Mouse (Mus musculus): ENCODE measurements around the gene Chmp2b. TPM values are rescaled to one million over a fixed set of nuclear protein-coding genes. Genes with fewer than 3 reads are reported as not detected.

Gene Chmp2b
- polyA plus RNA-seq, 1 experiment = 82.2 TPM

DNA sequence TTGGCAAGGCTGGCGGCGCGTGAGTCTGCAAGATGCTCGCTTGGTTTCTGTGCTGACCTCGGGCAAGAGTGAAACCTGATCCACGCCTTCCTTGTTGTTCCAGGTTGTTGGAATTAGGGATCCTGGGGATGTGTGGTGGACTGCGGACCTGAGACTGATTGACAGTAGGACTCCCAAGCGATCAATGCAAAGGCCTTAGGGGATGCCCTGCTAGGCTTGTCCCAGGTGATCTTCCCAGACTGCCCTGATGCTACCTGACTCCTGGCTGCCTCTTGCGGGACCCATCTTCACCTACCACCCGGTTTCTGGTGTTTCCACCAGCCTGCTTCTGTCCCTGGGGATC is 309 bp upstream of the Chmp2b start:
- TF ChIP-seq POLR2A (IDR thresholded peaks at IDR 0.05; ENCODE audit: low read depth, low read length) (peak; percentile 65; the same call in 1 of the 2 replicates), CTCF (IDR thresholded peaks at IDR 0.05; ENCODE audit: borderline replicate concordance, insufficient read depth, low read length) (no peak)
- Histone ChIP-seq H3K4me3 (ENCODE audit: insufficient read depth, low read length) (peak overlapping the region; percentile 60), H3K4me1 (ENCODE audit: control insufficient read depth, insufficient read depth, low read length) (0 out of 2 replicates have a peak, but pooled peaks cover 6% of the 10 kb centered on the region), H3K27ac (ENCODE audit: insufficient read depth, low read length) (no peak overlapping the region)

DNA sequence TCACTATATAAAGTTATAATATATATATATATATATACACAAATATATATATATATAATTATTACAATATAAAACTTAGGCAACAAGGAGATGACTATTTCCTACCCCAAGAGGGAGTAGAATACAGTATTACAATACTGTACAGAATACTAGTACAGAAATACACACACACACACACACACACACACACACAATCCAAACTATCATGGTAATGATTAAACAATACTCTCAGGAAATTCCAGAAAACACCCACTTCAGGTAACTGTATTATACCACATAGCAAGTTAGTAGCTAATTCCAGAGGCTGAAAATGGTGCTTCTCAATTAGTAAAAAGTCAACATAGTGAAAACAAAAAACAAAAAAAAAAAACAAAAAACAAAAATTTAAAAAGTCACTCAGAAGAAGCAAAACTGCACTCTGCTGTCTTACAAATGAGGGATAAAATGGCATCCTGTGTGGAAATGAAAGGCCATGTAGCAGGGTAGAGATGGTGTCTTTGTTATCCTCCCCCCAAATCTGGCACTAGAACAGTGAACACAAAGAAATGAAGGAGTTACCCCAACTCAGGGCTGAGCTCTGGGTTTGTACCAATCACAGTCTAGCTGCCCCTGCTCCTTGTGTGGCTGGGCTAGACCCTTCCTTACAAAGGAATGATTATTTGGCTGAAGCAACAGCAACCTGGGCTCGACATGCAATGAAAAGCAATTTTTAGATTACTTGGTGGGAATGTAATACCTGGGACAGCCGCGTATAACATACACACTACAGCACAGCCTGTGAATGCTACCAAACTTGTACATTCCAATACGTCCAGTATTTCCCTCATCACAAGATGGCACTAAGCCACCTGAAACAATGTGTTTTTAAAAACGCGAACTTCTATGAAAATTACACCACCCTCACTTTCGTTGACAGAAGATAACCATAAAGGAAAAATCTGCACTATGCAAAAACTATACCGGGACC is 1.2 kb downstream of the Chmp2b start:
- Histone ChIP-seq H3K4me3 (ENCODE audit: insufficient read depth, low read length) (peak overlapping the region; percentile 60), H3K4me1 (ENCODE audit: control insufficient read depth, insufficient read depth, low read length) (0 out of 2 replicates have a peak, but pooled peaks cover 6% of the 10 kb centered on the region), H3K27ac (ENCODE audit: insufficient read depth, low read length) (no peak overlapping the region)
- TF ChIP-seq POLR2A (IDR thresholded peaks at IDR 0.05; ENCODE audit: low read depth, low read length) (no peak), CTCF (IDR thresholded peaks at IDR 0.05; ENCODE audit: borderline replicate concordance, insufficient read depth, low read length) (no peak)

GRCm38 (mm10) chr16:65559591-65559990 is 2.9 kb downstream of the Chmp2b start:
- Histone ChIP-seq H3K4me3 (ENCODE audit: insufficient read depth, low read length) (no peak overlapping the region), H3K4me1 (ENCODE audit: control insufficient read depth, insufficient read depth, low read length) (0 out of 2 replicates have a peak, but pooled peaks cover 6% of the 10 kb centered on the region), H3K27ac (ENCODE audit: insufficient read depth, low read length) (no peak overlapping the region)
- TF ChIP-seq CTCF (IDR thresholded peaks at IDR 0.05; ENCODE audit: borderline replicate concordance, insufficient read depth, low read length) (no peak), POLR2A (IDR thresholded peaks at IDR 0.05; ENCODE audit: low read depth, low read length) (no peak)

DNA sequence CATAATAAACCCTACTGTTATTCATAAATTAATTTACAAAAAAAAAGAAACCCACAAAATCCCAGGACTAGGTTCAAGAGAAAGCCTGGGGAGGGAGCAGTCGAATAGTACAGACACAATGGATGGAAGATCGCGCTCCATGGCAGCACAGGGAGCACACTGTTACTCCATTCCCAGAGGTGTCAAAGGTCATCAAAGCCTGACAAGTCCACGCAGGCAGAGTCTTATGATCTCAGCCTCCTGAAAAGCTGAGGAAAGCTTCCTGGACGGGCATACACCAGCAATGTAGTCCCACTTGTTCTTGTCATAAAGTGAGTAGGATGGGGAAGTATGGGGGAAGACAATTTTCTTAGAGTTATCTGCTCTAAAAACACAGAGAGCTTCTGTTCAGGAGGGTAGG is 5.2 kb downstream of the Chmp2b start:
- Histone ChIP-seq H3K27ac (ENCODE audit: insufficient read depth, low read length) (no peak overlapping the region), H3K4me1 (ENCODE audit: control insufficient read depth, insufficient read depth, low read length) (0 out of 2 replicates have a peak, but pooled peaks cover 6% of the 10 kb centered on the region)
- TF ChIP-seq POLR2A (IDR thresholded peaks at IDR 0.05; ENCODE audit: low read depth, low read length) (no peak), CTCF (IDR thresholded peaks at IDR 0.05; ENCODE audit: borderline replicate concordance, insufficient read depth, low read length) (no peak)

GRCm38 (mm10) chr16:65554267-65554666 is 8.3 kb downstream of the Chmp2b start:
- no peak for TF ChIP-seq POLR2A (IDR thresholded peaks at IDR 0.05; ENCODE audit: low read depth, low read length)
- TF ChIP-seq CTCF (IDR thresholded peaks at IDR 0.05; ENCODE audit: borderline replicate concordance, insufficient read depth, low read length) = no peak
- no peak overlapping the region for H3K4me3 ChIP-seq (ENCODE audit: insufficient read depth, low read length)
- no peaks in the 10 kb centered on the region for H3K4me1 ChIP-seq (ENCODE audit: control insufficient read depth, insufficient read depth, low read length)
- H3K27ac ChIP-seq (ENCODE audit: insufficient read depth, low read length) = no peak overlapping the region

More for the DNA sequence above, 5.2 kb downstream of the Chmp2b start:
- no peak overlapping the region for H3K4me3 ChIP-seq (ENCODE audit: insufficient read depth, low read length)

- TF ChIP-seq CTCF (IDR thresholded peaks at IDR 0.05; ENCODE audit: borderline replicate concordance, insufficient read depth, low read length) (no peak), POLR2A (IDR thresholded peaks at IDR 0.05; ENCODE audit: low read depth, low read length) (no peak)
- no peaks in the 10 kb centered on the region for H3K4me1 ChIP-seq (ENCODE audit: control insufficient read depth, insufficient read depth, low read length)
- H3K27ac ChIP-seq (ENCODE audit: insufficient read depth, low read length) = no peak overlapping the region
- H3K4me3 ChIP-seq (ENCODE audit: insufficient read depth, low read length) = no peak overlapping the region
Measured at GRCm38 (mm10) chr16:65550814-65551213, 11.7 kb downstream of the Chmp2b start.

- TF ChIP-seq CTCF (IDR thresholded peaks at IDR 0.05; ENCODE audit: borderline replicate concordance, insufficient read depth, low read length) = no peak
- TF ChIP-seq POLR2A (IDR thresholded peaks at IDR 0.05; ENCODE audit: low read depth, low read length) = no peak
- H3K4me3 ChIP-seq (ENCODE audit: insufficient read depth, low read length) = no peak overlapping the region
- no peaks in the 10 kb centered on the region for H3K4me1 ChIP-seq (ENCODE audit: control insufficient read depth, insufficient read depth, low read length)
- H3K27ac ChIP-seq (ENCODE audit: insufficient read depth, low read length) = no peak overlapping the region
Measured at GRCm38 (mm10) chr16:65548960-65549359, 13.6 kb downstream of the Chmp2b start.

GRCm38 (mm10) chr16:65543676-65544293 is 18.7 kb downstream of the Chmp2b start:
- Histone ChIP-seq H3K4me3 (ENCODE audit: insufficient read depth, low read length) (no peak overlapping the region), H3K4me1 (ENCODE audit: control insufficient read depth, insufficient read depth, low read length) (no peaks in the 10 kb centered on the region), H3K27ac (ENCODE audit: insufficient read depth, low read length) (no peak overlapping the region)
- TF ChIP-seq POLR2A (IDR thresholded peaks at IDR 0.05; ENCODE audit: low read depth, low read length) (no peak), CTCF (IDR thresholded peaks at IDR 0.05; ENCODE audit: borderline replicate concordance, insufficient read depth, low read length) (no peak)

- no peak for TF ChIP-seq POLR2A (IDR thresholded peaks at IDR 0.05; ENCODE audit: low read depth, low read length)
- TF ChIP-seq CTCF (IDR thresholded peaks at IDR 0.05; ENCODE audit: borderline replicate concordance, insufficient read depth, low read length) = no peak
- H3K4me3 ChIP-seq (ENCODE audit: insufficient read depth, low read length) = no peak overlapping the region
- no peaks in the 10 kb centered on the region for H3K4me1 ChIP-seq (ENCODE audit: control insufficient read depth, insufficient read depth, low read length)
- H3K27ac ChIP-seq (ENCODE audit: insufficient read depth, low read length) = no peak overlapping the region
Measured at GRCm38 (mm10) chr16:65533315-65533999, 29.1 kb downstream of the Chmp2b start.

Data from embryonic fibroblast, embryonic 13.5 days (primary cell).